Mouse (Mus musculus): Measurements from ENCODE around the gene Cnot10. TPM values are rescaled to one million over a fixed set of nuclear protein-coding genes. Genes with fewer than 3 reads are reported as not detected.

Gene Cnot10
- polyA plus RNA-seq, 1 experiment from 2014 or later = 38.9 TPM

DNA sequence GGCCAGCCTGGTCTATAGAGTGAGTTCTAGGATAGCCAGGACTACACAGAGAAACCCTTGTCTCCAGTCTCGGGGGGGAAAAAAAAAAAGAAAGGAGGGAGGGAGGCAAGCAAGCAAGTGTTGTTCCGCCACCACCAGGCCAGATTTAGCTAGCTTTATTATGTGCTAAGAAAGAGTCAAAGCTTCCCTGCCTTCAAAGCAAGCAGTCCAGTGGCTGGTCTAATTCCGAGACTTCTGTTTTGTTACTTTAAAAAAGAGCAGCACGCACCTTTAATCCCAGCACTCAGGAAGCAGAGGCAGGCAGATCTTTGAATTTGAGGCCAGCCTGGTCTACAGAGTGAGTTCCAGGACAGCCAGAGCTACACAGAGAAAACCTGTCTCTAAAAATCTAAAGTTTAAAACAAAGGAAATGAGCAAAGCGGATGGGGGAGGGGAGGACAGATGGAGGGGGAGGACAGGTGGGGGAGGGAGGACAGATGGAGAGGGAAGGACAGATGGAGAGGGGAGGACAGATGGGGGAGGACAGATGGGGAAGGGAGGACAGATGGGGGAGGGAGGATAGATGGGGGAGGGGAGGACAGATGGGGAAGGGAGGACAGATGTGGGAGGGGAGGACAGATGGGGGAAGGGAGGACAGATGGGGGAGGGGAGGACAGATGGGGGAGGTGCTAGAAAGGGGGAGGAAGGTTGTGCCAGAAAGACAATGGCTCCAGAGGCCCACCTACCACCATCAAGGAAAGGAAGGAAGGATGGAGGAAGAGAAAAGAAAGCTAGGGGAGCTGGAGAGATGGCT lies 71.1 kb downstream of the Cnot10 start:
- no peak overlapping the region for H3K4me2 ChIP-seq
- peaks cover 3% of the 10 kb centered on the region; the same call in 1 of the 2 replicates for H3K4me1 ChIP-seq
- H3K9ac ChIP-seq = no peak overlapping the region
- no peak overlapping the region for H3K4me3 ChIP-seq
- WGBS (ENCODE audit: insufficient replicate concordance) = 77% methylated on average over 5 of the region's 5 CpGs
- no peaks in the 10 kb centered on the region for H3K36me3 ChIP-seq
- H3K9me3 ChIP-seq (replicated peaks) = no peaks in the 10 kb centered on the region
- H3K27ac ChIP-seq = no peak overlapping the region
- ATAC-seq = no peak
- H3K27me3 ChIP-seq (replicated peaks) = peaks cover 32% of the 10 kb centered on the region

GRCm38 (mm10) chr9:114564667-114565066 lies 75.3 kb downstream of the Cnot10 start:
- 0 out of 2 replicates have a peak overlapping the region, but pooled peaks have one; percentile 6 for H3K4me3 ChIP-seq
- no peaks in the 10 kb centered on the region for H3K9me3 ChIP-seq (replicated peaks)
- H3K9ac ChIP-seq = no peak overlapping the region
- peak overlapping the region; percentile 74 for H3K27ac ChIP-seq
- no peaks in the 10 kb centered on the region for H3K36me3 ChIP-seq
- ATAC-seq = no peak
- peaks cover 74% of the 10 kb centered on the region for H3K27me3 ChIP-seq (replicated peaks)
- 3% methylated on average over 10 of the region's 10 CpGs for WGBS (ENCODE audit: insufficient replicate concordance)
- peak overlapping the region; percentile 66 for H3K4me2 ChIP-seq
- 0 out of 2 replicates have a peak, but pooled peaks cover 14% of the 10 kb centered on the region for H3K4me1 ChIP-seq

DNA sequence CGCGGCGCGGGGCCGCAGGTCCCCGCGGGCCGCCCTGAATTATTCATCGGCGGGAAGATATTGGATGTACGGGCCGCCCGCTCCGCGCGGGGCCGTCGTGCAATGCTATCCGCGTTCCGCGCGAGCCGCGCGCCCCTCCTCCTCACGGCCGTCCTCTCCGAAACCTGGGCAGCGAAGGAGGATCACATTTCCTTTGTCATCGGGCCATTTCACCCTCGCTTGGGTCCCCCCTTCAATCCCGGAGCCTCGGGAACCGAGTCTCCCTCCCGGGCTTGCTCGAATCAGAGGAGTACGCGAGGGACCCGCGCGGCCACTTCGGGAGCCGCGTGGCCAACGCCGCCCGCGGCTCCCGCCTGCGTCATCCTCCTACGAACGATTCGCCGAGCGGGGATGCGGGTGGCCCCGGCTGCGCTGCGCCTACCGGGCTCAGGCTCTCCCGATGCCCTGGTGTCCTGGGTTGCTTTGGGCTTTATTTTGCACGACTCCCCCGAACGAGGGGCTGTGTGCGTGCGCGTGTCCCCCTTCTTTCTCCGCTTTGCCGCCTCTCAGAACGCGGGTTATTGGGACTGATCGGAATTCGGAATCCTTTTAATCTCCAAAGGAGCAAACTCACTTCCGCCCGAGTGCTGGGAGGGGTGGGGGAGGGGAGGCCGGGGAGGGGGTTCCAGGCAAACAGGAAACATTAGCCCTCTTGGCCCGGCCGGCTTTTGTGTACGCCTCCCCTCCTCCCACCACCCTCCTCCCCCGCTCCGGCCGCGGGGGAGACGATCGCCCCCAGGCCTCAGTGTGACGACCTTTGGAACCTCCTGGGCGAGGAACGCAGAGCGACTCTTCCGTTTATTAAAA lies 76.0 kb downstream of the Cnot10 start, which contains the start of gene Trim71:
TSS of gene Trim71 (minus strand) at position 609 of the 846 bp plus-strand sequence.
- under 1% methylated on average over 90 of the region's 91 CpGs for WGBS (ENCODE audit: insufficient replicate concordance)
- Histone ChIP-seq H3K27ac (peak within 1 kb of the TSS; percentile 74), H3K27me3 (replicated peaks) (peaks cover 81% of the 10 kb centered on the region)

DNA sequence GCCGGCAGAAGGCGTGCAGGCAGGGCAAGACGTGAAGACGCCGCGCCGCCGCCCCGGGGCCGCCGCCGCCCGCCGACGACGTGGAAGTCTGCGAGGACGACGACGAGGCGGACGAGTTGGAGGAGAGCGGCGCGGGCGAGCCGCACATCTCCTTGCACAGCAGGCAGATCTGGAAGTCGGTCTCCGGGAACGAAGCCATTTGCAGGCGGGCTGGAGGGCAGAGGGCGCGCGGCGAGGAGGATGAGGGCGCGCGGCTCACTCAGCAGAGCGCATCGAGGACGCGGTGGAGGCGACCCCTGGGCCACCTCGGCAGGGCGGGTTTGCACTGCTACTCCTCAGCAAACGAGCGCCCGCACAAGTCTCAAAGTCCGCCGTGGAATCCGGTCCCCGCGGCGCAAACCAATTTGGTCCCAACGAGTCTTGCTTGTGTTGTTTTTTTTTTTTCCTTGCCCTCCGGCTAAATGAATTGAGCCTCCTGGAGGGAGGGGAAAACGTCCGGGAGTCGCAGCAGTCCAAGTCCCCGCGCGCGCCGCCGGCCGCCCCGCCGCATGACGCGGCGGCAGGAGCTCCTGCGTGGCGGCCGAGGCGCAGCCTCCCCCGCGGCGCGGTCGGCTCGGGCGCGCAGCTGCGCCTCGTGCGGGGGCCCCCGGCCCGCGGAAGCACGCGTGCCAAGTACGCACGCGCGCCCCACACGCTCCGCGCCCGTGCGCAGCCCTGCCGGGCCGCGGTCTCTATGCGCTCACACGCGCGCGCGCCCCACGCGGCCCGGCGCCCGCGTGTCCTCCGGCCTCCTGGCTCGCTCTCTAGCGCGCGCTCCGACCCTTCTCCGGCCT lies 76.8 kb downstream of the Cnot10 start:
- no peak for ATAC-seq
- Histone ChIP-seq H3K4me1 (0 out of 2 replicates have a peak, but pooled peaks cover 14% of the 10 kb centered on the region), H3K9me3 (replicated peaks) (no peaks in the 10 kb centered on the region), H3K36me3 (no peaks in the 10 kb centered on the region), H3K9ac (peak overlapping the region; percentile 63), H3K4me2 (peak overlapping the region; percentile 66), H3K27me3 (replicated peaks) (peaks cover 89% of the 10 kb centered on the region), H3K4me3 (peak overlapping the region; percentile 59), H3K27ac (peak overlapping the region; percentile 74)
- WGBS (ENCODE audit: insufficient replicate concordance) = 2% methylated on average over 117 of the region's 122 CpGs

More for the DNA sequence above, 76.0 kb downstream of the Cnot10 start, which contains the start of gene Trim71:
- H3K4me3 ChIP-seq = peak within 1 kb of the TSS; percentile 59
- peak within 1 kb of the TSS; percentile 66 for H3K4me2 ChIP-seq
- peak within 1 kb of the TSS; percentile 63 for H3K9ac ChIP-seq
- no peaks in the 10 kb centered on the region for H3K36me3 ChIP-seq
- peak; percentile 51 for ATAC-seq
- H3K4me1 ChIP-seq = 0 out of 2 replicates have a peak, but pooled peaks cover 14% of the 10 kb centered on the region
- H3K9me3 ChIP-seq (replicated peaks) = no peaks in the 10 kb centered on the region

GRCm38 (mm10) chr9:114562031-114562918 lies 77.7 kb downstream of the Cnot10 start:
- Histone ChIP-seq H3K9ac (peak overlapping the region; percentile 63), H3K9me3 (replicated peaks) (no peaks in the 10 kb centered on the region), H3K27ac (no peak overlapping the region), H3K4me2 (peak overlapping the region; percentile 66), H3K4me1 (0 out of 2 replicates have a peak, but pooled peaks cover 14% of the 10 kb centered on the region), H3K4me3 (peak overlapping the region; percentile 59), H3K27me3 (replicated peaks) (peaks cover 88% of the 10 kb centered on the region), H3K36me3 (no peaks in the 10 kb centered on the region)
- ATAC-seq = no peak
- WGBS (ENCODE audit: insufficient replicate concordance) = 1% methylated on average over 58 of the region's 101 CpGs

GRCm38 (mm10) chr9:114561671-114561971 lies 78.4 kb downstream of the Cnot10 start:
- Histone ChIP-seq H3K4me3 (peak overlapping the region; percentile 59), H3K27me3 (replicated peaks) (peaks cover 94% of the 10 kb centered on the region), H3K4me2 (peak overlapping the region; percentile 66), H3K4me1 (0 out of 2 replicates have a peak, but pooled peaks cover 14% of the 10 kb centered on the region), H3K27ac (no peak overlapping the region), H3K9ac (peak overlapping the region; percentile 63), H3K36me3 (no peaks in the 10 kb centered on the region), H3K9me3 (replicated peaks) (no peaks in the 10 kb centered on the region)
- under 1% methylated on average over 12 of the region's 12 CpGs for WGBS (ENCODE audit: insufficient replicate concordance)
- no peak for ATAC-seq

GRCm38 (mm10) chr9:114560771-114561670 lies 79.0 kb downstream of the Cnot10 start:
- no peak for ATAC-seq
- Histone ChIP-seq H3K27me3 (replicated peaks) (peaks cover 95% of the 10 kb centered on the region), H3K9me3 (replicated peaks) (no peaks in the 10 kb centered on the region), H3K4me2 (peak overlapping the region; percentile 66), H3K36me3 (no peaks in the 10 kb centered on the region), H3K27ac (no peak overlapping the region), H3K4me1 (0 out of 2 replicates have a peak, but pooled peaks cover 14% of the 10 kb centered on the region), H3K4me3 (peak overlapping the region; percentile 59), H3K9ac (peak overlapping the region; percentile 63)
- WGBS (ENCODE audit: insufficient replicate concordance) = 2% methylated on average over 36 of the region's 36 CpGs

DNA sequence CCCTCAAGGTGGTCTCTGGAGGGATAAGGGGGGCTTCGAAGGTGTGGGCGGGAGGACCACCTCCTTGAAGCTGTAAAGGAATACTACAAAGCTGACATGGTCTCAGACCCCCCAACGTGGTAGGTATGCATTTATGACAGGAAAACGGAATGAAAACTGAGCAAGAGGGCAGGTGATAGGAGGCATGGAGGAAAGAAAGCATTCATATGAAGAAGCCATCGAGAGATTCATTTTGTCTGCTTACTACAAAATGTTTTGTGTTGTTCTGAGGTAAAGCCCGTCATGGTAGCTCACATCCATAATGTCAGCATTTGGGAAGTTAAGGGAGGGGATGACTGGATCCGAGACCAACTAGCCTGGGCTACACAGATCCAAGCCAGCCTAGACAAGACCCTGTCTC lies 79.8 kb downstream of the Cnot10 start:
- Histone ChIP-seq H3K9me3 (replicated peaks) (no peaks in the 10 kb centered on the region), H3K36me3 (no peaks in the 10 kb centered on the region), H3K4me3 (peak overlapping the region; percentile 59), H3K4me1 (0 out of 2 replicates have a peak, but pooled peaks cover 15% of the 10 kb centered on the region), H3K4me2 (peak overlapping the region; percentile 66), H3K9ac (peak overlapping the region; percentile 22; the same call in 1 of the 2 replicates), H3K27ac (no peak overlapping the region), H3K27me3 (replicated peaks) (peaks cover 87% of the 10 kb centered on the region)
- 24% methylated on average over 7 of the region's 7 CpGs for WGBS (ENCODE audit: insufficient replicate concordance)
- no peak for ATAC-seq

- Histone ChIP-seq H3K9me3 (replicated peaks) (no peaks in the 10 kb centered on the region), H3K4me2 (peak overlapping the region; percentile 22; the same call in 1 of the 2 replicates), H3K36me3 (no peaks in the 10 kb centered on the region), H3K9ac (no peak overlapping the region), H3K27me3 (replicated peaks) (peaks cover 57% of the 10 kb centered on the region), H3K4me1 (peaks cover 14% of the 10 kb centered on the region), H3K27ac (0 out of 2 replicates have a peak overlapping the region, but pooled peaks have one; percentile 37), H3K4me3 (no peak overlapping the region)
- 17% methylated on average over 7 of the region's 7 CpGs for WGBS (ENCODE audit: insufficient replicate concordance)
- ATAC-seq = no peak
Observed at GRCm38 (mm10) chr9:114557086-114557485, 82.9 kb downstream of the Cnot10 start.

Measured in liver, embryonic 12.5 days (tissue).